Mouse (Mus musculus) midbrain, embryonic 10.5 days (tissue): ENCODE results near the gene Psors1c2. TPM values are rescaled to one million over a fixed set of nuclear protein-coding genes. Genes with fewer than 3 reads are reported as not detected.
A peak's percentile ranks its signal among the peaks of the same experiment; 100 is the strongest.
"Not testable (repeated sequence)": the region's sequence is repeated elsewhere in the genome, so short reads cannot be mapped to it uniquely, and the experiment has no call there.

Experiments
- DNase-seq: peaks from one replicate; pipeline ENCODE4 v3.0.0-alpha.2; 2017; ENCODE audit warnings: low spot score
- H3K27ac ChIP-seq: fragments of 300-500 bp; sonication (generic); replicated peaks from 2 replicates; pipeline ENCODE4 v1.5.1; 2016; ENCODE audit warnings: mild to moderate bottlenecking
- H3K27me3 ChIP-seq: fragments of 300-500 bp; sonication (generic); 2 replicates; pipeline ENCODE4 v1.6.1; 2016; ENCODE audit warnings: low read depth, mild to moderate bottlenecking; ENCODE audit not compliant: poor library complexity, severe bottlenecking
- H3K36me3 ChIP-seq: fragments of 300-500 bp; sonication (generic); 2 replicates; pipeline ENCODE4 v1.6.1; 2016; ENCODE audit warnings: mild to moderate bottlenecking, moderate library complexity
- H3K4me1 ChIP-seq: fragments of 300-500 bp; sonication (generic); 2 replicates; pipeline ENCODE4 v1.6.1; 2016
- H3K4me3 ChIP-seq: fragments of 300-500 bp; sonication (generic); 2 replicates; pipeline ENCODE4 v1.5.1; 2016; ENCODE audit warnings: mild to moderate bottlenecking, moderate library complexity
- H3K9me3 ChIP-seq: fragments of 300-500 bp; sonication (generic); replicated peaks from 2 replicates; pipeline ENCODE4 v1.6.1; 2016; ENCODE audit warnings: mild to moderate bottlenecking
- WGBS: fragments of 180-500 bp; shearing (Covaris S2); methylation state at CpG from one replicate; pipeline ENCODE4 v1.1.7; 2016; 5-methylcytosine and 5-hydroxymethylcytosine counted together
- polyA plus RNA-seq: library from polyadenylated mRNA; unstranded; fragments of >200 nt; fragmentation: Nextera tagmentation; extraction: Ambion mirVana; gene quantifications from 2 replicates; pipeline ENCODE4 v1.2.1, GENCODE M21; 2016

Gene Psors1c2
- polyA plus RNA-seq, 1 experiment from 2014 or later: 2.0 TPM

DNA sequence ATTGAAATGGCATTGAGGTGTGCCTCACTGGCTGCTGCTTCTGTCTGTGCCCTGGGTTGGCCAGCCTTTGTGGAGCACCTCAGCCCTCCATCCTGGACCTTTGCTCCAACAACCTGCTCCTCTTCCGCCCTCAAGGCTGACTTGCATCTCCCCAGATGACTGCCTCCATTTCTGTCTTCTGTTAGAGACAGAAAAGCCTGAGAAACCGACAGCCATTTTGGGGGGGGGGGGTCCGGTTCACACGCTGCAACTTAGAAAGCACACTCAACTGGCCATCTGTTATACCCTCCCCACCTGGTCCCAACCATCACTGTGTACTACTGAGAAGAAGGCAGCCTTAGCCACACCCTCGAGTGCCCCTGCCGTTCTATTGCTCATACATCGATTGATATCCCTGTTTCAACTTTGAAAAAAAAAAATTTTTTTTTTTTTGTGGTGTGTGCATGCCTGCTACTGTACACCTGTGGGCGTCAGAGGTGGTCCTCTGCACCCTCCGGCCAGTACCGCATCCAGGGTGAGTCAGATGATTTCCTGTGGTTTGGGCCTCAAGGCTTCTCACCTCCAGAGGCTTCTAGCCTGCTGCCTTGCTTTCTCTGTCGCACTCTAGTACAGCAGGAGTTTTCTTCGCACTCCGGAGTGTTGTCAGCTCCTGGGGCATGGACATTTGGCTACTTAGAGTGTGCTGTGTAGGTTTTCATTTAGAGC lies 25.3 kb upstream of the Psors1c2 start:
- H3K27me3 ChIP-seq: peaks cover 69% of the 10 kb centered on the region

DNA sequence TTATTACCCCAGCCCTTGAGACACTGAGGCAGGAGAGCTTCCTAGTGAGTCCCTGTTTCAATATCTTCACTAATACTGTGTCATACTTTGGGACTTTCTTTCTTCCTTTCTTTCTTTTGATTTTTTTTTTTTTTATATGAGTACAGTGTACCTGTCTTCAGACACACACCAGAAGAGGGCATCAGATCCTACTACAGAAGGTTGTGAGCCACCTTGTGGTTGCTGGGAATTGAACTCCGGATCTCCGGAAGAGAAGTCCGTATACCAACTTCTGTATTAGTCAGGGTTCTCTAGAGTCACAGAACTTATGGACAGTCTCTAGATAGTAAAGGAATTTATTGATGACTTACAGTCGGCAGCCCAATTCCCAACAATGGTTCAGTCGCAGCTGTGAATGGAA lies 24.7 kb upstream of the Psors1c2 start:
- H3K9me3 ChIP-seq, DNase-seq, H3K27ac ChIP-seq, H3K4me3 ChIP-seq: not testable (repeated sequence)
- 53% methylated on average over 5 of the region's 5 CpGs for WGBS
- Histone ChIP-seq H3K36me3 (peaks cover 13% of the 10 kb centered on the region), H3K4me1 (peaks cover 30% of the 10 kb centered on the region), H3K27me3 (peaks cover 65% of the 10 kb centered on the region)

More for the DNA sequence above, 25.3 kb upstream of the Psors1c2 start:
- 22% methylated on average over 13 of the region's 13 CpGs for WGBS
- H3K9me3 ChIP-seq: no peaks in the 10 kb centered on the region
- DNase-seq: no peak
- peaks cover 31% of the 10 kb centered on the region for H3K4me1 ChIP-seq
- no peak overlapping the region for H3K4me3 ChIP-seq
- H3K27ac ChIP-seq: no peak overlapping the region
- H3K36me3 ChIP-seq: peaks cover 7% of the 10 kb centered on the region

DNA sequence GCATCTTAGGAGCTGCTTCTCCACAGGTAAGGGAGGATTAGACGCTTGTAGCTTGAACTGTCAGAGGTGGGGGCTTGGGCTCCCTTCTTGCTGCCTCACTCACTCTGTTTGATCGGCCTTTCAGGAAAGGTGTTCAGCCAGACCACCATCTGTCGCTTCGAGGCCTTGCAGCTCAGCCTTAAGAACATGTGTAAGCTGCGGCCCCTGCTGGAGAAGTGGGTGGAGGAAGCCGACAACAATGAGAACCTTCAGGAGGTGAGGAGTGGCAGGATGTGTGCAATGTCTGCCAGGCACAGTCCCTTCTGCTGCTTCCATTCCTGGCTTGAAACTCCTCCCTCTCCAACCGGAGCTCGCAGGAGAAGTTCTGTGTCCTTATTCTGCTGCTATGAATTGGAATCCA lies 23.7 kb upstream of the Psors1c2 start:
- WGBS: 37% methylated on average over 8 of the region's 8 CpGs
- H3K9me3 ChIP-seq: no peaks in the 10 kb centered on the region
- DNase-seq: peak; percentile 44

DNA sequence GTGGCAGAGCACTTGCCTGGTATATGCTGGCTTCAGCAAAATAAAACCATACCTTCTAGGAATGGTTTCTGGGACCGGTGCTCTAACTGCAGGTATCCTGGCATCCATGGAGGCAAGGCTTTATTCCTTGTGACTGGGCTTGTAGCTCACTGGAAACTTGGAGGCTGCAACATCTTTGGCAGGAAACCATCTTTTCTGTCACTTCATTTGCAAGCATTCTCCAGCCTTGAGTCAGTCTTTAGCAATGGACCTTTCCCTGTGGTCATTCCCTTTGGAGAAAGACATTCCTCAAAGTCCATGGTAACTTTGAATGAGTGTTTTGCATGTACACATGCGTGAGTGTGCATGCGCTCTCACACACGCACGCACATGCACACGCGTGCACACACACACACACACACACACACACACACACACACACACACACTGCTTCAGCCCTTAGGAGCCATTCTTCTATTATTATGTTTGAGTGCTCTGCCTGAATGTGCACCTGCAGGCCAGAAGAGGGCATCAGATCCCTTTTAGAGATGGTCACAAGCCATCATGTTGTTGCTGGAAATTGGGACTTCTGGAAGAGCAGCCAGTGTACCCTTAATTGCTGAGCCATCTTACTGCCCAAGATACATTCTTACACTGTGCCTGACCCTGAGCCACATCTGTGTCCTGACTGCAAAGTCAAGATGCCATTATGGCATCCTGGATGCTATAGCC lies 19.9 kb upstream of the Psors1c2 start:
- Histone ChIP-seq H3K27ac (no peak overlapping the region), H3K36me3 (peaks cover 22% of the 10 kb centered on the region), H3K4me3 (no peak overlapping the region), H3K9me3 (no peaks in the 10 kb centered on the region), H3K4me1 (peaks cover 40% of the 10 kb centered on the region), H3K27me3 (peaks cover 25% of the 10 kb centered on the region)
- WGBS: 95% methylated on average over 7 of the region's 7 CpGs
- DNase-seq: no peak

More for the DNA sequence above, 23.7 kb upstream of the Psors1c2 start:
- no peak overlapping the region for H3K27ac ChIP-seq
- peaks cover 55% of the 10 kb centered on the region for H3K27me3 ChIP-seq
- H3K4me3 ChIP-seq: no peak overlapping the region
- H3K4me1 ChIP-seq: peaks cover 27% of the 10 kb centered on the region
- H3K36me3 ChIP-seq: peaks cover 18% of the 10 kb centered on the region

DNA sequence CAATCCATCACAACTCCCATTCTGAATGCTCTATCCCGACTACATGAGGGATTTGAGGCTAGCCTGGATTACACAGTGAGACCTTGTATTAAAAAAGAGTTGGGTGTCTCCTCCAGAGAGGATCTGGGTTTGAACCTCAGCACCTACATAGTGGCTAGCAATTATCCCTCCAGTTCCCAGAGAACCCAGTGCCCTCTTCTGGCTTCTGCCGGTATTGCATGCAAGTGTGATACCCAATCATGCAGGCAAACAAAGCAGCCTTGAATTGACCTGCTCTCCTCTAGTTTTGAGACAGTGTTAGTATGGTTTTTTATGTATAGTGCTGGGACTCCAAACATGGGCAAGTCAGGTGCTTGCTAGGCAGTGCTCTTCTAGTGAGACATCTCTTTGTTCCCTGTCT lies 19.1 kb upstream of the Psors1c2 start:
- 21% methylated on average over 2 of the region's 2 CpGs for WGBS
- H3K4me3 ChIP-seq: peak overlapping the region; percentile 75; the same call in 1 of the 2 replicates
- H3K27me3 ChIP-seq: peaks cover 17% of the 10 kb centered on the region
- DNase-seq: peak; percentile 77
- peaks cover 46% of the 10 kb centered on the region for H3K4me1 ChIP-seq
- H3K27ac ChIP-seq: peak overlapping the region; percentile 58
- H3K36me3 ChIP-seq: peaks cover 22% of the 10 kb centered on the region
- H3K9me3 ChIP-seq: no peaks in the 10 kb centered on the region

DNA sequence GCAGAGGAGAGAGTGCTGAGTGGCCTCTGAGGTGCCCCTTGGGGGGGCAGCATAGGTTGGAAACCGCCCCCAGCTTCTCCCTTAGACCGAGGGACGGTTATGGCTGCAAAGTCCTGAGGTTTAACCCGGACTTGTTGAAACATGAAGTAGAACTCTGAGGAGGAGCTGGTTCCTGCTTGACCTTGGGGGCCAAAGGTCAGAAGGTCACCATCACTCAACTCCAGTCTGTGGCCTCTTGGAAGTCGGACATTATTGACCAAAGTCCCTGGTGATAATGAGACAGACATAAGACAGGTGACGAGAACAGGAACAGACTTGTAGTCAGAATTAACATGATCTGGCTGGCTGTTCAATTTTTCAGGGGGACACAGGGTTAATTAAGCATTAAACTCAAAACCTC lies 18.2 kb upstream of the Psors1c2 start:
- DNase-seq: no peak
- Histone ChIP-seq H3K27me3 (peaks cover 8% of the 10 kb centered on the region; the same call in 1 of the 2 replicates), H3K4me3 (peak overlapping the region; percentile 75), H3K36me3 (peaks cover 22% of the 10 kb centered on the region), H3K4me1 (peaks cover 39% of the 10 kb centered on the region), H3K9me3 (no peaks in the 10 kb centered on the region), H3K27ac (peak overlapping the region; percentile 58)
- 58% methylated on average over 6 of the region's 6 CpGs for WGBS

DNA sequence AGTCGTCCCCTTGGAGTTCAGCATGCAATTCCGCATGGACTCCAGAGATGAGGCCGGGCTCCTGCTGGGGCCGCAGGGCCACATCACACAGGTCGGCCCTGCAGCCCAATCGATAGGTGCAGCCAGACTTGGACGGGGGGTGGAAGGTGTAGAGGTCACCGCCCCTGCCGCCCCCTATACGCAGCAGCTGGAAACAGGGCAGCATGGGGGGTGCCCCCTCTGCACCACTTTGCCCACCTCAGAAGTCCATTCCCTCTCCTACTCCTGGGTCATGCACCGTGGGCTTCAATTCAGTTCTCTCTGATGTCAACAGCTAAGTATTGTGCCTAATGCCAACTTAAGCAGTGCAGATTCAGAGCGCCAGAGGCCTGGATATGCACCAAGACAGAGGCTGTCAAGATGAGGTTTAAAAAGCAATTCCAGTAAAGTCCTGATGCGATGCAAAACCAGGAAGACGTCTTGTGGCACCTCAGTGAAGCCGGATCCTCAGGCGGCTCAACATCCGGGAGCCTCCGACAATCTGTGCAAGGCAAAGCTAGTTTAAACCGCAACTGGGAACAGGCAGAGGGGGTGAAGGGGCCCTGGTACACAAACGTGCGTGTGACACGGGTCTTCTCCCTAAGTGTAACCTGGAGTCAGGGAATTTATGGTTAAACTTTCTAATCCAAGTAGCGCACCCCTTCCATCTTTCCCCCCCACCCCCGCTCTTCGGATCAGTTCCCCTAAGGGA lies 16.9 kb upstream of the Psors1c2 start:
- 7% methylated on average over 25 of the region's 25 CpGs for WGBS
- Histone ChIP-seq H3K36me3 (peaks cover 33% of the 10 kb centered on the region), H3K4me1 (peaks cover 39% of the 10 kb centered on the region), H3K27me3 (0 out of 2 replicates have a peak, but pooled peaks cover 8% of the 10 kb centered on the region), H3K9me3 (no peaks in the 10 kb centered on the region), H3K27ac (peak overlapping the region; percentile 88), H3K4me3 (peak overlapping the region; percentile 75)
- DNase-seq: peak; percentile 56

- peaks cover 39% of the 10 kb centered on the region for H3K4me1 ChIP-seq
- H3K9me3 ChIP-seq: no peaks in the 10 kb centered on the region
- 1% methylated on average over 67 of the region's 67 CpGs for WGBS
- peak within 1 kb of the TSS; percentile 88 for H3K27ac ChIP-seq
- peaks cover 40% of the 10 kb centered on the region for H3K36me3 ChIP-seq
- H3K27me3 ChIP-seq: 0 out of 2 replicates have a peak, but pooled peaks cover 8% of the 10 kb centered on the region
- DNase-seq: peak; percentile 99
- H3K4me3 ChIP-seq: peak within 1 kb of the TSS; percentile 75
These were observed 16.1 kb upstream of the Psors1c2 start, which contains the start of the genes Tcf19 and Cchcr1 for GRCm38 (mm10) chr17:35516652-35517500. Tcf19 (minus strand) TSS chr17:35516824. Cchcr1 (plus strand) TSS chr17:35517100.

- Histone ChIP-seq H3K4me1 (peaks cover 39% of the 10 kb centered on the region), H3K36me3 (peaks cover 40% of the 10 kb centered on the region), H3K27me3 (0 out of 2 replicates have a peak, but pooled peaks cover 8% of the 10 kb centered on the region), H3K9me3 (no peaks in the 10 kb centered on the region), H3K4me3 (peak overlapping the region; percentile 75), H3K27ac (peak overlapping the region; percentile 88)
- WGBS: 12% methylated on average over 12 of the region's 12 CpGs
- no peak for DNase-seq
These were observed 15.5 kb upstream of the Psors1c2 start for GRCm38 (mm10) chr17:35517526-35517925.

DNA sequence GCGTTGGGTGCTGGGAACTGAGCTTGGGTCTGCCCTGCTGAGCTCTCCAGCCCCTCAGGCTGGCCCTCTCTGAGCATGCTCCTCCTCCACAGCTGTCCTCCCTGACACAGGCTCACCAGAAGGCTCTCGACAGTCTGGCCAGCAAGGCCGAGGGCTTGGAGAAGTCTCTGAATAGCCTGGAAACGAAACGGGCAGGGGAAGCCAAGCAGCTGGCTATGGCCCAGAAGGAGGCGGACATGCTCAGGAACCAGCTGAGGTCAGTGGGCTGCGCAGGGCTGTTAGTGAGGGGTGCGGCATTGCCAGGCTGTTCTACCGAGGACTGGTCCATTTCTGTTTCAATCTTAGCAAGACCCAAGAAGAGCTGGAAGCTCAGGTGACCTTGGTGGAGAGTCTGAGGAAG lies 8.6 kb upstream of the Psors1c2 start:
- 92% methylated on average over 9 of the region's 9 CpGs for WGBS
- Histone ChIP-seq H3K27me3 (no peaks in the 10 kb centered on the region), H3K36me3 (peaks cover 88% of the 10 kb centered on the region)

DNA sequence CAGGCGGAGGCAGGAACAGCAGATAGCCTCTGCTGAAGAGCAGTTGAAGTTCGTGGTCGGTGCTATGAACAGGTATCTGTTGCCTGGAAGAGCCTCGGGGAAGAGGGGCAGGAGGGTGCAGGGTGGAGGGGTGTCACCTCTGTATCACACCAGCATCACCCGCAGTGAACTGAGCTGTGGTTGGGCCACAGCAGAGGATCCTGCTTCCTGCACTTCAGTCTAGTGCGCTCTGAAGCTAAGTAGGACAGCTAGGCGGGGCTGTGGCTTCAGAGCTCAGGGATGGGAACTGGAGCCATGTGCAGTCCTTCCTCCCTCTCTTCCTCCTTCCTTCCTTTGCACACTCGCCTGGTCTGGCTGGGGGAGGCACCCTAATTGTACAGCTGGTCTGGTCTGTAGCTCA lies 6.4 kb upstream of the Psors1c2 start:
- H3K36me3 ChIP-seq: peaks cover 90% of the 10 kb centered on the region
- H3K4me3 ChIP-seq: no peak overlapping the region
- 78% methylated on average over 8 of the region's 8 CpGs for WGBS
- no peak for DNase-seq
- no peak overlapping the region for H3K27ac ChIP-seq
- no peaks in the 10 kb centered on the region for H3K9me3 ChIP-seq
- H3K27me3 ChIP-seq: no peaks in the 10 kb centered on the region
- no peaks in the 10 kb centered on the region for H3K4me1 ChIP-seq

More for the DNA sequence above, 8.6 kb upstream of the Psors1c2 start:
- Histone ChIP-seq H3K27ac (no peak overlapping the region), H3K4me1 (no peaks in the 10 kb centered on the region), H3K9me3 (no peaks in the 10 kb centered on the region), H3K4me3 (no peak overlapping the region)
- DNase-seq: no peak

- H3K36me3 ChIP-seq: peaks cover 39% of the 10 kb centered on the region
- H3K27me3 ChIP-seq: no peaks in the 10 kb centered on the region
- 16% methylated on average over 3 of the region's 3 CpGs for WGBS
- peaks cover 11% of the 10 kb centered on the region; the same call in 1 of the 2 replicates for H3K4me1 ChIP-seq
- no peak overlapping the region for H3K27ac ChIP-seq
- no peaks in the 10 kb centered on the region for H3K9me3 ChIP-seq
- H3K4me3 ChIP-seq: no peak overlapping the region
- DNase-seq: no peak
These were observed 641 bp upstream of the Psors1c2 start for GRCm38 (mm10) chr17:35532360-35532759.
